Mouse (Mus musculus) telencephalon, adult 2 months (tissue): Measurements from ENCODE around the gene Vmn1r23.
"Not testable (repeated sequence)": the region's sequence is repeated elsewhere in the genome, so short reads cannot be mapped to it uniquely, and the experiment has no call there.

Experiments used
- DNase-seq: peaks from one replicate; pipeline ENCODE4 v3.0.0-alpha.2; 2011; ENCODE audit warnings: low read depth, low spot score

The Vmn1r23 gene

GRCm38 (mm10) chr6:57926738-57927137, at the start of gene Vmn1r23:
Gene Vmn1r23, minus strand, starts transcription at chr6:57926838.
- no peak for DNase-seq

- not testable (repeated sequence) for DNase-seq
Observed at GRCm38 (mm10) chr6:57961403-57961802, 34.8 kb upstream of the Vmn1r23 start, which contains the start of gene Vmn1r24. Gene Vmn1r24, minus strand, starts transcription at chr6:57961503.

- DNase-seq: no peak
Observed at GRCm38 (mm10) chr6:57907928-57908327, 18.7 kb downstream of the Vmn1r23 start, which contains the start of gene Vmn1r22. Gene Vmn1r22, minus strand, starts transcription at chr6:57908028.
